Mouse (Mus musculus) embryonic fibroblast, embryonic 13.5 days (primary cell): ENCODE data around the gene Hsd17b3. TPM values are rescaled to one million over a fixed set of nuclear protein-coding genes. Genes with fewer than 3 reads are reported as not detected.

Experiments used
- H3K27ac ChIP-seq: 2 replicates; pipeline ENCODE4 v1.5.1; 2012; ENCODE audit warnings: low read length, control low read depth, inconsistent platforms; ENCODE audit not compliant: insufficient read depth
- H3K4me1 ChIP-seq: 2 replicates; pipeline ENCODE4 v1.6.1; 2011; ENCODE audit warnings: low read length; ENCODE audit not compliant: control insufficient read depth, insufficient read depth
- H3K4me3 ChIP-seq: 2 replicates; pipeline ENCODE4 v1.5.1; 2011; ENCODE audit warnings: mild to moderate bottlenecking, control low read depth, low read length; ENCODE audit not compliant: insufficient read depth
- CTCF ChIP-seq: IDR thresholded peaks from 2 replicates; pipeline ENCODE4 v1.5.1; 2011; ENCODE audit warnings: mild to moderate bottlenecking, control low read depth, low read length, moderate library complexity, borderline replicate concordance; ENCODE audit not compliant: insufficient read depth
- POLR2A ChIP-seq: IDR thresholded peaks from 2 replicates; pipeline ENCODE4 v1.6.1; 2011; ENCODE audit warnings: low read depth, mild to moderate bottlenecking, control low read depth, low read length, moderate library complexity
- polyA plus RNA-seq: library from polyadenylated mRNA; stranded (reverse); fragments of >200 nt; gene quantifications from 2 replicates; pipeline ENCODE4 v1.2.4, GENCODE M21; 2011; ENCODE audit warnings: low read depth; ENCODE audit not compliant: missing spikeins, insufficient read length

Hsd17b3 gene
- polyA plus RNA-seq, 1 experiment: not detected

GRCm38 (mm10) chr13:64024803-64025202 is 64.2 kb downstream of the Hsd17b3 start:
- TF ChIP-seq POLR2A (no peak), CTCF (no peak)
- no peak overlapping the region for H3K27ac ChIP-seq
- no peak overlapping the region for H3K4me3 ChIP-seq
- peaks cover 4% of the 10 kb centered on the region; the same call in 1 of the 2 replicates for H3K4me1 ChIP-seq

GRCm38 (mm10) chr13:64022786-64023468 is 66.1 kb downstream of the Hsd17b3 start:
- Histone ChIP-seq H3K4me3 (no peak overlapping the region), H3K27ac (no peak overlapping the region), H3K4me1 (peaks cover 4% of the 10 kb centered on the region; the same call in 1 of the 2 replicates)
- no peak for TF ChIP-seq POLR2A
- no peak for TF ChIP-seq CTCF

GRCm38 (mm10) chr13:64020902-64021311 is 68.1 kb downstream of the Hsd17b3 start:
- H3K4me3 ChIP-seq: no peak overlapping the region
- peaks cover 4% of the 10 kb centered on the region; the same call in 1 of the 2 replicates for H3K4me1 ChIP-seq
- TF ChIP-seq POLR2A (no peak), CTCF (no peak)
- no peak overlapping the region for H3K27ac ChIP-seq

- Histone ChIP-seq H3K4me1 (peaks cover 4% of the 10 kb centered on the region; the same call in 1 of the 2 replicates), H3K4me3 (no peak overlapping the region), H3K27ac (no peak overlapping the region)
- TF ChIP-seq POLR2A (no peak), CTCF (no peak)
Observed at GRCm38 (mm10) chr13:64018586-64019141, 70.4 kb downstream of the Hsd17b3 start.

- Histone ChIP-seq H3K27ac (no peak overlapping the region), H3K4me1 (no peaks in the 10 kb centered on the region)
Observed at GRCm38 (mm10) chr13:64016048-64016447, 73.0 kb downstream of the Hsd17b3 start.

GRCm38 (mm10) chr13:64011157-64011556 is 77.9 kb downstream of the Hsd17b3 start:
- Histone ChIP-seq H3K4me1 (no peaks in the 10 kb centered on the region), H3K4me3 (no peak overlapping the region), H3K27ac (no peak overlapping the region)
- no peak for TF ChIP-seq CTCF
- TF ChIP-seq POLR2A: no peak

More at GRCm38 (mm10) chr13:64016048-64016447, 73.0 kb downstream of the Hsd17b3 start:
- H3K4me3 ChIP-seq: no peak overlapping the region
- TF ChIP-seq CTCF (no peak), POLR2A (no peak)

Other genes starting within 250 kb of the Hsd17b3 start
- 12.8 and 14.1 TPM in 2 replicates for gene Slc35d2, start 40.1 kb upstream of the Hsd17b3 start, polyA plus RNA-seq
- gene Zfp367, start 64.0 kb upstream of the Hsd17b3 start, polyA plus RNA-seq: 18.6 and 21.2 TPM in 2 replicates
- gene Habp4, start 72.6 kb upstream of the Hsd17b3 start, polyA plus RNA-seq: 25.6 and 26.5 TPM in 2 replicates
- gene Cdc14b, start 186.1 kb upstream of the Hsd17b3 start, polyA plus RNA-seq: 18.5 and 20.1 TPM in 2 replicates
- gene Aaed1, start 223.5 kb upstream of the Hsd17b3 start, polyA plus RNA-seq: 36.8 and 41.0 TPM in 2 replicates